Mouse (Mus musculus): ENCODE data around the gene Alox5ap.

The Alox5ap gene

Small RNA genes lying within 50 kb of the gene (microRNA-seq; reads per million reads assigned to microRNA genes)
- gene Gm24105, result 0 to 0.12 reads per million in 2 experiments
